Mouse (Mus musculus): ENCODE results near the gene Ndufs4.
"Not testable (repeated sequence)": the region's sequence is repeated elsewhere in the genome, so short reads cannot be mapped to it uniquely, and the experiment has no call there.

The Ndufs4 gene

GRCm38 (mm10) chr13:114319835-114320389 lies 68.1 kb downstream of the Ndufs4 start:
- DNase-seq = no peak

GRCm38 (mm10) chr13:114319136-114319535 lies 68.9 kb downstream of the Ndufs4 start:
- no peak for DNase-seq

DNA sequence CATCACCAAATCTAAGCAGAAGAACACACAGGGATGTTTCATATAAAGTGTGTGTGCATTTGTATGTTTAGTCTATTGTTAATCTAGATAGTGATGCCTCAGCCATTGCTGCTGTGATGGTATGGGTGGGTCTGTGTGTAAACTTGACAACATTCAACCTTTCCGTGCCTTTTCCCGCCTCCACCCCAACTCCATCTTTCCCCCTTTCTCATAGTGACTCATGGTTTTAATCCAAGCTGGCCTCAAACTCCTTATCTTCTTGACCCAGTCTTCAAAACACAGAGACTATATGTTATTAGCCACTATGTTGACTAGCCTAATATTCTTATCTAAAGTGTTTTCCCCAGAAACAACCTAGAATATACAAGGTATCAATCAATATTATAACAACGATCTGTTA lies 72.7 kb downstream of the Ndufs4 start:
- no peak for DNase-seq

DNA sequence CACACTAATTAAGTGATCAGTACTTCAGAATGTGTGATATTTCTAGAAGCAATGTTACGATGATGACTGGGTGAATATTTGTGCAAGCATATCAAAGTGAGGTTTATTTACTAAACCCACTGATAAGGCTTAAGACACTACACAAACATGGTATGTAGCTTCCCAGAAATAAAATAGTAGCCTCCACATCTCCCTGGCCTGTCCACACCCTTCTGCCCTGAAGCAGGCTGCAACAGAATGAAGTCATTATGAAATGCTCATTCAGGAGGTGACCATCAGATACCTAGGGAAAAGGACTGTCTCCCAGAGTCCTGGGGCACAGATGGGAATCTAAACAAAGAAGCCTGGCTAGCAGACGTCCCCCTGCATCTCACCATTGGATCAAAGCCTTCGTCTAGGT lies 73.1 kb downstream of the Ndufs4 start:
- DNase-seq = no peak

- no peak for DNase-seq
Observed at GRCm38 (mm10) chr13:114310591-114310990, 77.5 kb downstream of the Ndufs4 start.

- DNase-seq = no peak
Observed at GRCm38 (mm10) chr13:114304684-114305083, 83.4 kb downstream of the Ndufs4 start.

- no peak for DNase-seq
Observed at GRCm38 (mm10) chr13:114303466-114304175, 84.4 kb downstream of the Ndufs4 start.

DNA sequence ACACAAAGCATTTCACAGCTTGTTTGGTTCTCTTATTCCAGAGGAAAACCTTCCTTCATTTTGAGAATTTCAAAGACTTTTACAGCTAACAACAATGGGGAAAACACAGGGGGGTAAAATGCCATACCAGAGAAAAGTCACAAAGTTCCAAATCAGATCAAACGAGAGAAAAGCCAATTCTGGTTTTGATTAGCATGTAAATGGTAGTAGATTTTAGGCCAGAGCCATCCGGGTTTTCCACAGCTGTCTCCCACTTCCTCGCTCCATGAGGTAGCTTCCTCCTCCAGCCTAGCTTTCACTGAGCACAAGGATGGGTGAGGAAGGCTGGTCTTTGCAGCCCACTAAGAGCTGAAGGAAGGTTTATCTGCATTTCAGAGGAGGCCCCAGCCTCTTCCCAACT lies 90.3 kb downstream of the Ndufs4 start:
- DNase-seq = no peak

- no peak for DNase-seq
Observed at GRCm38 (mm10) chr13:114296556-114296955, 91.5 kb downstream of the Ndufs4 start.

DNA sequence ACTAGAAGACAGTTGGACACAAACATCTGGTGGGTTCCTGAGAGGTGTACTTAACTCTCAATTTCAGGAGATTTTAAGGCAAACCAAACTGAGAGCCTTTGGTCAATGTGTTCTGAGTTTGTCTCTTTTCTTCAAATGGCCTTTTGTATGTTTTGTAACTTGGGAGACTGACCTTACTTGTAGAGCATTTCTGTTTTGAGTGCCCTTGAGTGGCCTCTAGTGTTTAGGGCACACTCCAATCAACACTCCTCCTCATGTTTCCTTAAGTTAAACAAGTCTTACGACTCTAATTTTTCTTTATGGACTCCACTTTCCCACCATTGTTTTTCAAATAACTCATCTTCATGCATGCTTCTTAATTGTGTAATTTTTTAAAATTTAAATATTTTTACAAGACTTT lies 98.6 kb downstream of the Ndufs4 start:
- no peak for DNase-seq

DNA sequence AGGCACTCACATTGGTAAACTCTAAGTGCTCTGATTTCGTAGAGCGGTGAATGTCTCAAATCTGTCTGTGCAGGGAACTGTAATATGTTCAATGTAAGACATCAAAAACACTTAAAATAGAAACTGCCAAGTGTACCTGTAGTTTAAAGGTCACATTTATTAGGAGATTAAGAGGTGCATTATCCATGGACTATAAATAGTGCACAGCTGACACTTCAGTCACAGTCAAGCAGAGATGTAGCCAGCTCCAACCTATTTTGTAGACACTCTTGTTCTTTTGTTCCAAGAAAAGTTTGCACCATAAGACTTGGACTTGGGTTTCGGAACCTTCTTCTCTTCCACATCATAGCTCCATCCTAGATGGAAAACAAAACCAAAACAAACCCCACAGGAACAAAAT lies 99.5 kb downstream of the Ndufs4 start:
- DNase-seq = no peak

GRCm38 (mm10) chr13:114278690-114279089 lies 109.4 kb downstream of the Ndufs4 start:
- not testable (repeated sequence) for DNase-seq

DNA sequence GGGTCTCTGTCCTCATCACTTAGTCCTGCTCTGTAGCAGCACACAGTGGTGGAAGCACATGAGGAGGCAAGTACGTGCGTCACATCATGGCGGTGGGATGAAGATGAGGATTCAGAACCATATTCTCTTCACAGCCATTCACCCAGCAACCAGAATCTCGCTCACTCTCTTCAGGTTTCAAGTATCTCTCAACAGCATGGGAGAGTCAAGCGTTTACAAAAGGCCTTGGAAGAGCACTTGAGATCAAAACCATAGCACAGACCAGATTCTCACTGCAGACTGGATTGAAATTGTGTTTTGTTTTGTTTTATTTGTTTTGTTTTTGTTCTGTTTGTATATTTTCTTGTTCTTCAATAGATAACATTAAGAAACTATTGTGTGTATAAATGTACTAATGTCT lies 110.8 kb downstream of the Ndufs4 start:
- DNase-seq = no peak

DNA sequence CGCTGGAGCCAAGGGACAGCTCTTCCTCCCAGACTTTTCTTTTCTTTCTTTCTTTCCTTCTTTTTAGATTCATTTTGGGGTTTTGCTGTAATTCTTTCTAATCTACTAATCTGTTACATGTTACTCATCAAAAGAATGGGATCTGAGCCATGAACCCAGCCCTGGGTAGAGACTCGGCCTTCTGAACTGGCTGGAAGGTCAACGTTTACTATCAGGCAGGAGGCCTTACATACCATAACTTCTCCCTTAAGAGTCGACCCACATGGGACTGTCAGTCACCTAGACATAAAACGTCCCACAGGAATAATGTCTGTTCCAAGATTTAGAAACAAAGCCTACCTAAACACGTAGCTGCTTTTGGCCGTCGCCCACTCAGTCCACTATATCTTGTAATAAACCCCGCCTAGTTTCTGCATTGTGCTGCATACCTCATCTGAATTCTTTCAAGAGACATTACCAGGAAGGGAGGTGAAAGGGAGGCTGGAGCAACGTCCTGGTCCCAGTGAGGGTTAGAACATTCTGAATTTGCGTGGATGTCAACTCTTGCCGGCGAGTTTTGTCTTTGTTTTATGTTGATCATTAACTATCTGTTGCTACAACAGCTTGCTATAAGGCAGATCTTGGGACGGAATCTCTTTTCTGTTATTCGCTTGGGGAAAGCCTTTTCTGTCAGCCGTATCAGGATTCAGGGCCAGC lies 116.5 kb downstream of the Ndufs4 start:
- no peak for DNase-seq

DNA sequence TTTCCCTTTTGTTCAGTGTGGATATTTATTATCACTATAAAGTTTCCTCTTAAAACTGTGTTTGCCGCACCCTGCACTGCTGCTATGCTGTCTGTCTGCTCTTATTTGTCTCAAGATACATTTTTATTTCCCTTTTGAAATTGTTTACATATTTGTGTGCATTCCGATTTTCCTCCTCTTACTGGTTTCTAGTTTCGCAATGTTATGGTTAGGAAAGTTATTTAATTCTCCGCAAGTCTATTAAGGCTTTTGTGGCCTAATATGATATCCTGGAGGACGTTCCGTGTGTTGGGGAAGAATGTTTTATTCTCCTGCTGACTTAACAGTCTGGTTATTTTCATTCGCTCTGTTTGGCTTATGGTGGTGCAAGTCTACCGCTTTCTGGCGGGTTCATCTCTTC lies 120.3 kb downstream of the Ndufs4 start:
- DNase-seq = no peak

- no peak for DNase-seq
Observed at GRCm38 (mm10) chr13:114260486-114261205, 127.4 kb downstream of the Ndufs4 start.

GRCm38 (mm10) chr13:114254697-114255096 lies 133.4 kb downstream of the Ndufs4 start:
- peak in 1 of 2 experiments; percentile 2 for DNase-seq

Measured in kidney, postnatal 36 days (tissue).